Mouse (Mus musculus) CH12.LX (cell line): ENCODE data around the gene Ptprk. TPM values are rescaled to one million over a fixed set of nuclear protein-coding genes. Genes with fewer than 3 reads are reported as not detected.

ENCODE experiments used
- DNase-seq: peaks from one replicate; pipeline ENCODE4 v3.0.0-alpha.2; 2013; ENCODE audit errors: extremely low read depth
- H3K27ac ChIP-seq: 2 replicates; pipeline ENCODE4 v1.5.1; 2012; ENCODE audit warnings: low read depth, mild to moderate bottlenecking, control low read depth, moderate library complexity; ENCODE audit not compliant: insufficient read depth
- H3K27me3 ChIP-seq: replicated peaks from 2 replicates; pipeline ENCODE3; 2012; ENCODE audit warnings: inconsistent platforms
- H3K36me3 ChIP-seq, 2 experiments: replicated peaks in 1 of 2; 2 replicates each; pipeline versions ENCODE3 to v1.6.1; 2012; ENCODE audit warnings: inconsistent platforms in 1 of 2, low read length in 1 of 2, mild to moderate bottlenecking in 1 of 2, mixed read lengths in 1 of 2, moderate library complexity in 1 of 2; ENCODE audit not compliant: control insufficient read depth in 1 of 2, insufficient read depth in 1 of 2
- H3K4me1 ChIP-seq, 2 experiments: 2 replicates each; pipeline ENCODE4 v1.6.1; 2012; ENCODE audit warnings: inconsistent platforms in 1 of 2, moderate library complexity in 1 of 2; ENCODE audit not compliant: insufficient read depth in 2 of 2, control insufficient read depth in 1 of 2
- H3K4me2 ChIP-seq: 2 replicates; pipeline ENCODE4 v1.6.1; 2012; ENCODE audit warnings: low read depth, mild to moderate bottlenecking, control low read depth; ENCODE audit not compliant: poor library complexity, insufficient read depth, severe bottlenecking
- H3K4me3 ChIP-seq, 3 experiments: fragments of 150-350 bp in 1 of 3; sonication (generic) in 1 of 3; replicated peaks in 1 of 3; 2 replicates each; pipeline versions ENCODE3 to v1.5.1; 2011 to 2012; ENCODE audit warnings: low read depth in 2 of 3, low read length in 2 of 3, mild to moderate bottlenecking in 2 of 3, moderate library complexity in 2 of 3, control low read depth in 1 of 3, improper control_type of control experiment in 1 of 3, inconsistent platforms in 1 of 3, mixed read lengths in 1 of 3; ENCODE audit not compliant: poor library complexity in 1 of 3
- H3K79me2 ChIP-seq: replicated peaks from 2 replicates; pipeline ENCODE4 v1.6.1; 2012; ENCODE audit warnings: mild to moderate bottlenecking, moderate library complexity; ENCODE audit not compliant: control insufficient read depth, poor library complexity, insufficient read depth, severe bottlenecking; ENCODE audit errors: extremely low read depth
- H3K9ac ChIP-seq: 2 replicates; pipeline ENCODE4 v1.6.1; 2012; ENCODE audit warnings: low read depth, mild to moderate bottlenecking, control low read depth, moderate library complexity; ENCODE audit not compliant: insufficient read depth
- H3K9me3 ChIP-seq: replicated peaks from 2 replicates; pipeline ENCODE3; 2012; ENCODE audit warnings: low read length, inconsistent platforms, mixed read lengths
- BHLHE40 ChIP-seq: IDR thresholded peaks from 2 replicates; pipeline ENCODE4 v1.6.1; 2011; ENCODE audit warnings: mild to moderate bottlenecking, low read depth, low read length, improper control_type of control experiment
- CHD1 ChIP-seq: IDR thresholded peaks from 2 replicates; pipeline ENCODE4 v1.6.1; 2012; ENCODE audit warnings: low read depth, low read length, improper control_type of control experiment, inconsistent platforms
- CHD2 ChIP-seq: IDR thresholded peaks from 2 replicates; pipeline ENCODE4 v1.6.1; 2011; ENCODE audit warnings: low read length, improper control_type of control experiment
- CTCF ChIP-seq, 2 experiments: IDR thresholded peaks in 1 of 2; conservative IDR thresholded peaks in 1 of 2; 2 replicates each; pipeline ENCODE4 v1.5.1; 2011 to 2012; ENCODE audit warnings: low read depth in 2 of 2, low read length in 2 of 2, improper control_type of control experiment in 1 of 2, inconsistent platforms in 1 of 2, mild to moderate bottlenecking in 1 of 2, moderate library complexity in 1 of 2
- EP300 ChIP-seq: IDR thresholded peaks from 2 replicates; pipeline ENCODE4 v1.6.1; 2011; ENCODE audit warnings: low read length, improper control_type of control experiment
- ETS1 ChIP-seq: conservative IDR thresholded peaks from 2 replicates; pipeline ENCODE4 v1.6.1; 2012; ENCODE audit warnings: low read depth, mild to moderate bottlenecking, inconsistent platforms, low read length, improper control_type of control experiment, moderate library complexity
- HCFC1 ChIP-seq: IDR thresholded peaks from 2 replicates; pipeline ENCODE4 v1.6.1; 2012; ENCODE audit warnings: low read depth, mild to moderate bottlenecking, inconsistent platforms, low read length, improper control_type of control experiment
- JUN ChIP-seq: IDR thresholded peaks from 2 replicates; pipeline ENCODE4 v1.6.1; 2011; ENCODE audit warnings: low read depth, mild to moderate bottlenecking, low read length, improper control_type of control experiment, moderate library complexity; ENCODE audit not compliant: insufficient read depth
- KAT2A ChIP-seq: IDR thresholded peaks from 2 replicates; pipeline ENCODE4 v1.6.1; 2012; ENCODE audit warnings: low read length, improper control_type of control experiment, inconsistent platforms; ENCODE audit not compliant: insufficient replicate concordance
- MAFK ChIP-seq: IDR thresholded peaks from 2 replicates; pipeline ENCODE4 v1.6.1; 2011; ENCODE audit warnings: low read length, improper control_type of control experiment; ENCODE audit not compliant: insufficient replicate concordance
- MEF2A ChIP-seq: IDR thresholded peaks from 2 replicates; pipeline ENCODE4 v1.6.1; 2014; ENCODE audit warnings: low read depth, mild to moderate bottlenecking, inconsistent platforms, low read length, improper control_type of control experiment, borderline replicate concordance
- NELFE ChIP-seq: IDR thresholded peaks from 2 replicates; pipeline ENCODE4 v1.6.1; 2011; ENCODE audit warnings: low read depth, low read length, improper control_type of control experiment
- NRF1 ChIP-seq: IDR thresholded peaks from 2 replicates; pipeline ENCODE4 v1.6.1; 2014; ENCODE audit warnings: low read depth, mild to moderate bottlenecking, inconsistent platforms, low read length, improper control_type of control experiment, moderate library complexity
- PAX5 ChIP-seq: IDR thresholded peaks from 2 replicates; pipeline ENCODE4 v1.6.1; 2012; ENCODE audit warnings: low read length, inconsistent platforms, mixed read lengths
- POLR2A ChIP-seq: IDR thresholded peaks from 2 replicates; pipeline ENCODE4 v1.6.1; 2011; ENCODE audit warnings: low read depth, mild to moderate bottlenecking, improper control_type of control experiment, low read length
- POLR2AphosphoS2 ChIP-seq: IDR thresholded peaks from 2 replicates; pipeline ENCODE4 v1.6.1; 2011; ENCODE audit warnings: low read depth, low read length, improper control_type of control experiment
- SIN3A ChIP-seq: IDR thresholded peaks from 2 replicates; pipeline ENCODE4 v1.6.1; 2012; ENCODE audit warnings: low read length, improper control_type of control experiment, inconsistent platforms
- TBP ChIP-seq: conservative IDR thresholded peaks from 2 replicates; pipeline ENCODE4 v1.6.1; 2011; ENCODE audit warnings: low read depth, low read length, improper control_type of control experiment
- TCF12 ChIP-seq: IDR thresholded peaks from 2 replicates; pipeline ENCODE4 v1.6.1; 2014; ENCODE audit warnings: low read depth, mild to moderate bottlenecking, inconsistent platforms, low read length, improper control_type of control experiment
- USF1 ChIP-seq: IDR thresholded peaks from 2 replicates; pipeline ENCODE4 v1.6.1; 2014; ENCODE audit warnings: low read depth, mild to moderate bottlenecking, inconsistent platforms, low read length, improper control_type of control experiment
- ZKSCAN1 ChIP-seq: IDR thresholded peaks from 2 replicates; pipeline ENCODE4 v1.6.1; 2012; ENCODE audit warnings: low read depth, inconsistent platforms, low read length, improper control_type of control experiment, borderline replicate concordance
- ZMIZ1 ChIP-seq: IDR thresholded peaks from 2 replicates; pipeline ENCODE4 v1.6.1; 2012; ENCODE audit warnings: low read depth, mild to moderate bottlenecking, inconsistent platforms, low read length, improper control_type of control experiment
- dilution Hi-C: fragments of 300-500 bp; cut with MboI; formaldehyde crosslinking; loops from 2 replicates; pipeline ENCODE4 v1.14.3; 2020; ENCODE audit warnings: low sequenced_read_pairs; ENCODE audit not compliant: extremely low pct_unique_long_range_greater_than_20kb, extremely low pct_ligation_motif_present
- in situ Hi-C: fragments of 300-500 bp; cut with MboI; formaldehyde crosslinking; loops from 3 replicates; pipeline ENCODE4 v1.14.3; 2019; ENCODE audit warnings: low sequenced_read_pairs, low pct_ligation_motif_present, low pct_unique_long_range_greater_than_20kb, mixed read lengths
- polyA plus RNA-seq: library from polyadenylated mRNA; unstranded; fragments of >175 nt; gene quantifications from 2 replicates; pipeline ENCODE4 v1.2.1, GENCODE M21; 2012; ENCODE audit warnings: low read depth; ENCODE audit not compliant: insufficient read length
- total RNA-seq, 2 experiments: library from RNA; depleted of rRNA; stranded (reverse); fragments of 300-350 nt in 1 of 2; fragments of >200 nt in 1 of 2; gene quantifications; 2 replicates each; pipeline ENCODE4 v1.2.3; 2012 to 2014

The Ptprk gene
- total and polyA plus RNA-seq, 3 experiments, result not detected

GRCm38 (mm10) chr10:28112826-28113589 lies 38.4 kb downstream of the Ptprk start:
- Histone ChIP-seq H3K36me3 (no peaks in the 10 kb centered on the region), H3K4me2 (no peak overlapping the region), H3K27me3 (no peaks in the 10 kb centered on the region), H3K27ac (no peak overlapping the region), H3K9me3 (peaks cover 16% of the 10 kb centered on the region), H3K9ac (no peak overlapping the region), H3K4me1 (no peaks in the 10 kb centered on the region), H3K4me3 (no peak overlapping the region), H3K79me2 (no peaks in the 10 kb centered on the region)
- TF ChIP-seq SIN3A (no peak), PAX5 (no peak), MEF2A (no peak), NELFE (no peak), JUN (no peak), TBP (no peak), ZKSCAN1 (no peak), CHD2 (no peak), HCFC1 (no peak), POLR2AphosphoS2 (no peak), BHLHE40 (no peak), CHD1 (no peak), MAFK (no peak), POLR2A (no peak), TCF12 (no peak)
- dilution Hi-C loops, result no loop called here
- in situ Hi-C loops, result no loop called here
- no peak for DNase-seq

DNA sequence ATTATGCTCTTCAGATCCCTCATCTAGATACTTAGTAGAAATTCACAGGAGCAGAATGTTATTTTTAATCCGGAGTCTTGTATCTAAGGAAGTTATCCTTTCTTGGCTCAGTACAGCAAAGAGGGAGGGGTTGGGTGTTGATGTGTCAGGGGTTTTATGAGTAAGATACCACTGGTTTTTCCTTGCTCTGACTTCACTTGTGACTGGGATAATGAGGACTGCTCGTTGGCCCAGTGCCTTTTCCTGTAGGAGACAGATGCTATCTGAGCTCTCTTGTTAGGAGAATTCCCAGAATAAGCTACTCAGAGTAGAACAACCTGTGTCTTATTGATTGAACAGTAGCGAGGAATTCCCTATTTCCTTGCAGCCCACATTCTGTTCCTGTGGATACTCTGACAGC lies 39.3 kb downstream of the Ptprk start:
- Histone ChIP-seq H3K9ac (no peak overlapping the region), H3K36me3 (no peaks in the 10 kb centered on the region), H3K9me3 (peaks cover 16% of the 10 kb centered on the region), H3K27ac (no peak overlapping the region), H3K27me3 (no peaks in the 10 kb centered on the region), H3K4me2 (no peak overlapping the region), H3K4me3 (no peak overlapping the region), H3K4me1 (no peaks in the 10 kb centered on the region), H3K79me2 (no peaks in the 10 kb centered on the region)
- DNase-seq, result no peak
- dilution Hi-C loops, result no loop called here
- TF ChIP-seq MEF2A (no peak), PAX5 (no peak), CTCF (conservative IDR thresholded peaks at IDR 0.05 in 1 of 2, IDR thresholded peaks at IDR 0.05 in 1 of 2; ENCODE audit: low read depth in 2 of 2, low read length in 2 of 2) (no peak), TCF12 (no peak), TBP (no peak), KAT2A (no peak), NELFE (no peak), EP300 (no peak), USF1 (no peak), BHLHE40 (no peak), ZMIZ1 (no peak), ETS1 (no peak), NRF1 (no peak)
- in situ Hi-C loops, result no loop called here
